Mouse (Mus musculus): ENCODE results near the gene Parp16. TPM values are rescaled to one million over a fixed set of nuclear protein-coding genes. Genes with fewer than 3 reads are reported as not detected.

Gene Parp16
- polyA plus RNA-seq, 1 experiment = 16.3 TPM

DNA sequence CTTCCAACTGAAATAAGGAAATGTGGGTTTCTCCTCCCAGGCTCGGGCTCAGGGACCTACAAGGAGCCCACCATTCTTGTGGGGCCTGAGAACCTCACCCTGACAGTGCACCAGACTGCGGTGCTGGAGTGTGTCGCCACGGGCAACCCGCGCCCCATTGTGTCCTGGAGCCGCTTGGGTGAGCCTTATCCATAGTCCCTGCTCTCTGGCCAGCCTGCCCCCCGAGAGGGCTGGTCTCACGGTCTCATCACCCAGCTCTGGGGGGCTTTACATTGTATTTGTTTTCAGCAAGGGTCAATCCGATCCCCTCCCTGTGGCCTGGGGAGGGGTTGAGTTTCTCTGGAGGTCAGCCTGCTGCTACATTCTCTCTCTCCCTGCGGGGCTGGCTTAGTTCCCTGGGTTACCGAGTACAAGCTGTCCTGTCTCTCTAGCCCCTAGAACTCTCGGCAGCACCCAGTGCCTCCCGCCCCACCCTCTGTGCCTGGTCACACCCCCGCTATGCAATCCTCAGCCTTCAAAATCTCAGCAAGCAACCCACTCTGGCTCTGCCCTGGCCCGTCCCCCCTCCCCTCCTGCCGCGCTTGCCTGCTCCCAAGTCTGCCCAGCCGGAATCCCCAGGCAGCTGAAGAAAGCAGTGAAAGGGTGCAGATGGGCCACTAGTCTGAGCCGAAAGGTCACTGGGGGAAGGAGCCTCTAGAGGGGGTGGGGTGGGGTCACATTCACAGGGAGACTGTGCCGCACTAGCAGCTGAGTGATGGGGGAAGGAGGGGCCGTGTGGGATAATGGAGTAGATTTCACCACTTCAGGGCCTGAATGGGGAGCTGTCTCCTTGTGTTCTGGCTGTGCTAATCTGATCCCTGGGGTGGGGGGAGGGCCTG lies 16.6 kb upstream of the Parp16 start:
- no peak for TF ChIP-seq CTCF (IDR thresholded peaks at IDR 0.05; ENCODE audit: extremely low read depth, insufficient read length, insufficient replicate concordance, low read depth, low read length)
- TF ChIP-seq POLR2A (IDR thresholded peaks at IDR 0.05; ENCODE audit: low read depth, low read length) = no peak
- Histone ChIP-seq H3K36me3 (ENCODE audit: control insufficient read depth, insufficient read depth, low read length) (no peaks in the 10 kb centered on the region), H3K4me3 (ENCODE audit: low read depth, low read length) (no peak overlapping the region), H3K27me3 (ENCODE audit: control insufficient read depth, insufficient read depth, low read length) (0 out of 2 replicates have a peak, but pooled peaks cover 3% of the 10 kb centered on the region), H3K27ac (ENCODE audit: insufficient read depth, low read depth, low read length) (no peak overlapping the region), H3K4me1 (ENCODE audit: control insufficient read depth, insufficient read depth, insufficient read length, low read length) (no peaks in the 10 kb centered on the region)
- WGBS = 36% methylated on average over 22 of the region's 22 CpGs

DNA sequence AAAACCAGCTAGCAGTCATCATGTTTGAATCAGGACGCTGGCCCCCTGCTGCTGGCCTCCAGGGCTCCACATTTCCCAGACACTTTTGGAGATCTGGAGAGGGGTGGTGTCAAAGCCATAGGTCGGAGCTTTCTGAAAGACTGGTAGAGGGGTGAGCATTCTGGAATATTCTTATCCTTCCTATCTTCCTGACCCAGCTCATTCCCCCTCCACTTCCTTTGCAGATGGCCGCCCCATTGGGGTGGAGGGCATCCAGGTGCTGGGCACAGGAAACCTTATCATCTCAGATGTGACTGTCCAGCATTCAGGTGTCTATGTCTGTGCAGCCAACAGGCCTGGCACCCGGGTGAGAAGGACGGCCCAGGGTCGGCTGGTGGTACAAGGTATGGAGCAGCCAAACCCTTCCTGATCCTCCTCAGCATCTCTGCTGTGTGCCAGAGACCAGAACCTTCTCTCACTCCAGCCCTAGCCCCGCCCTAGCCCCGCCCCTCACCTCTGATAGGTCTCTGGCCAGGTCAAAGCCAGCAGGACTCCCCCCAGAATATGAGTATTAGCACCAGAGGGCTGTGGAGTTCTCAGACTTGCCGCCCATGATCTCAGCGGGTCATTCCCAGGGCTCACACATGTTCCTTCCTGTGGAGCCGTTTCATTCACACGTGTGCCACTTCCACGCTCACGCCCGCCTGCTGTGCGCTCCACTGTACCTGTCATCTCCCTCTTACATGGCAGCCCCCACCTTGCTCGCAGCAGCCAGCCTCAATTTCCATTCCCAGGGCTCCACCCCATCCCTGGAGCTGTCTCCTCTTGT lies 15.1 kb upstream of the Parp16 start:
- H3K27ac ChIP-seq (ENCODE audit: insufficient read depth, low read depth, low read length) = no peak overlapping the region
- TF ChIP-seq POLR2A (IDR thresholded peaks at IDR 0.05; ENCODE audit: low read depth, low read length) (no peak), CTCF (IDR thresholded peaks at IDR 0.05; ENCODE audit: extremely low read depth, insufficient read length, insufficient replicate concordance, low read depth, low read length) (no peak)
- 49% methylated on average over 17 of the region's 17 CpGs for WGBS
- H3K4me1 ChIP-seq (ENCODE audit: control insufficient read depth, insufficient read depth, insufficient read length, low read length) = no peaks in the 10 kb centered on the region
- H3K36me3 ChIP-seq (ENCODE audit: control insufficient read depth, insufficient read depth, low read length) = no peaks in the 10 kb centered on the region
- no peak overlapping the region for H3K4me3 ChIP-seq (ENCODE audit: low read depth, low read length)
- 0 out of 2 replicates have a peak, but pooled peaks cover 3% of the 10 kb centered on the region for H3K27me3 ChIP-seq (ENCODE audit: control insufficient read depth, insufficient read depth, low read length)

DNA sequence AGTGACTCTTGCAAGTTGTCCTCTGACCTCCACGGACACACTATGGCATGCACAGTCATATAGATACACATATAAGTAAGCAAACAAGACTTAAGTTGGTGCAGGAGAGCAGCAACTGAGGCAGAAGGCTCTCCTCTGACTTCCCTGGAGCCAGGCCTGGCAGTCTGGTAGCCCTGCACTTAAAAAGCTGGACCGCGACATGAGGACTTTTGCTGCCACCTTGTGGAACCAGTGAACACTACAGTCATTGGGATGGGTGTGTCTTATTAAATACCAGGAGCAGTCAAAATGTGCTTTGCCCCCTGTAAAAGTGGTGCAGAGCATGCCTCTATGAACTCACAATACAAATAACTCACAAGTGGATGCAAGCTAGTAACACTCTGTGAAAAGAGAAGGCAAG lies 6.6 kb upstream of the Parp16 start:
- Histone ChIP-seq H3K36me3 (ENCODE audit: control insufficient read depth, insufficient read depth, low read length) (no peaks in the 10 kb centered on the region), H3K4me1 (ENCODE audit: control insufficient read depth, insufficient read depth, insufficient read length, low read length) (peaks cover 15% of the 10 kb centered on the region), H3K4me3 (ENCODE audit: low read depth, low read length) (no peak overlapping the region), H3K27me3 (ENCODE audit: control insufficient read depth, insufficient read depth, low read length) (no peaks in the 10 kb centered on the region), H3K27ac (ENCODE audit: insufficient read depth, low read depth, low read length) (no peak overlapping the region)
- WGBS = 4% methylated on average over 3 of the region's 3 CpGs
- no peak for TF ChIP-seq POLR2A (IDR thresholded peaks at IDR 0.05; ENCODE audit: low read depth, low read length)
- peak; percentile 78; the same call in 1 of the 2 replicates for TF ChIP-seq CTCF (IDR thresholded peaks at IDR 0.05; ENCODE audit: extremely low read depth, insufficient read length, insufficient replicate concordance, low read depth, low read length)

DNA sequence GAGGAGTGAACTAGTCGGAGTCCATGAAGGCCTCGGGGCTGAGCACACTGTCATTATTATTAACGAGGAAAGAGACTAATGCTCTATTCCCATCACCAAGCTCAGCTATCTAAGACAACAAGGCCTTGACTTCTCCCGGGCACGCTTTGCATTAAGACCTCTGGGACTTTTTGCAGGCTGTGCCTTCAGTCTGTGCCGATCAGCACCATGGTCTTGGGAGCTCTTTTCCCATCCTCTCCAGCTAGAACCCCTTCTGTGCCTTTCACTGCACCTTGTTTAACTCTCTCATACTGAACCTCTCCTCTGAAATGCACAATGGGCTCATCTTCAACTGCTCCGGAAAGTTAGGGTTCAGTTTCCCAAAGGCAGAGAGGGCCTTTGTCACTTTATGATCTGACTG lies 4.8 kb upstream of the Parp16 start:
- no peak for TF ChIP-seq CTCF (IDR thresholded peaks at IDR 0.05; ENCODE audit: extremely low read depth, insufficient read length, insufficient replicate concordance, low read depth, low read length)
- no peak for TF ChIP-seq POLR2A (IDR thresholded peaks at IDR 0.05; ENCODE audit: low read depth, low read length)
- Histone ChIP-seq H3K4me1 (ENCODE audit: control insufficient read depth, insufficient read depth, insufficient read length, low read length) (peaks cover 20% of the 10 kb centered on the region), H3K27ac (ENCODE audit: insufficient read depth, low read depth, low read length) (no peak overlapping the region), H3K36me3 (ENCODE audit: control insufficient read depth, insufficient read depth, low read length) (no peaks in the 10 kb centered on the region), H3K27me3 (ENCODE audit: control insufficient read depth, insufficient read depth, low read length) (no peaks in the 10 kb centered on the region), H3K4me3 (ENCODE audit: low read depth, low read length) (no peak overlapping the region)
- WGBS = 69% methylated on average over 7 of the region's 7 CpGs

DNA sequence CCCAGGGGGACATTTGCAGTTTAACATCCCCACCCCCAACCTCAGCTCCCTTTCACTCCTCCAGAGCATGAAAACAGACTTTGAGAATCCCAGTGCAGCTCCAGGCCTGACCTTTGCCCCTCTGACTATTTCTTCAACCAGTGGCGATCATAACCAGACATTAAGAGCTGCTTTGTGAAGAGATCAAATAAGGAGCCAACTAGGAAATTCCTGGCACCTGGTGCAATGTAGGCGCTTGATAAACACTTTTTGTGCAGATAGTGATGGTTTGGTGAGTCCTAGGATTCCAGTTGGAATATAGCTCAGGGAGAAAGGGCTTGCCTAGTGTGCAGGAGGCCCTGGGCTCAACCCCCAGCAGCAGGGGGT lies 3.8 kb upstream of the Parp16 start:
- Histone ChIP-seq H3K27me3 (ENCODE audit: control insufficient read depth, insufficient read depth, low read length) (no peaks in the 10 kb centered on the region), H3K36me3 (ENCODE audit: control insufficient read depth, insufficient read depth, low read length) (no peaks in the 10 kb centered on the region), H3K27ac (ENCODE audit: insufficient read depth, low read depth, low read length) (peak overlapping the region; percentile 78), H3K4me1 (ENCODE audit: control insufficient read depth, insufficient read depth, insufficient read length, low read length) (peaks cover 28% of the 10 kb centered on the region), H3K4me3 (ENCODE audit: low read depth, low read length) (no peak overlapping the region)
- TF ChIP-seq POLR2A (IDR thresholded peaks at IDR 0.05; ENCODE audit: low read depth, low read length) = no peak
- TF ChIP-seq CTCF (IDR thresholded peaks at IDR 0.05; ENCODE audit: extremely low read depth, insufficient read length, insufficient replicate concordance, low read depth, low read length) = no peak
- WGBS = 19% methylated on average over 2 of the region's 2 CpGs

DNA sequence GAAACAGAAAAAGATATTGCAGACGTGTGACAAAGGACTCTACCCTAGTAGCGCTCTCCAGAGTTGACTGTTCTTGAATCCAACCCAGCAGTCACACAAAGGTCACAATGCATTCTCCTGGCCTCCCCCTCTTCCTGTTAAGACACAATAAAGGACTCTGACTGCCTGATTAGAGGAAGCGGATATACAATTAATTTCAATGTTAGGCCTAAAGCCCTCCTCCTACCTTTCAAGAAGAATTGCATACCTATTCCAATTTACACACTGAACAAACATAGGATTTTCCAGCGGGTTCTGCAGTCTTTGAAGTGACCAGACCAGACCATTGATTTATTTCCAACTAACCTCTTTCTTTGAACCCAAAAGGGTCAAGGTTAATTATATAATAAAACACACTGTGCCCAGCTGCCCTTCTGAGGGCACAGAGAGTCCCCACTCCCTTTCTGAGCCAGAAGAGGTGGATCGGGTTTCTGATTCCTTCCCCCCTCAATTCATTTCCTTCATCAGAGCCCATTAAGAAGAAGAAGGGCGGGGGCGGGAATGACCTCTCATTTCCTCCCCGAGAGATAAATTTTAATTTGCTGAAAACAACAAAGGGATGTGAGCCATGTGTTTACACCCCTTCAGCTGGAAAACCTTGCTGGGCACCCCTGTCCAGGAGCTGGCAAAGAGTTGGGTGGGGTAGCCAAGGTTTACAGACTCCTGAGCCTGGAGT lies 3.2 kb upstream of the Parp16 start:
- no peak for TF ChIP-seq CTCF (IDR thresholded peaks at IDR 0.05; ENCODE audit: extremely low read depth, insufficient read length, insufficient replicate concordance, low read depth, low read length)
- no peak for TF ChIP-seq POLR2A (IDR thresholded peaks at IDR 0.05; ENCODE audit: low read depth, low read length)
- H3K27me3 ChIP-seq (ENCODE audit: control insufficient read depth, insufficient read depth, low read length) = no peaks in the 10 kb centered on the region
- no peaks in the 10 kb centered on the region for H3K36me3 ChIP-seq (ENCODE audit: control insufficient read depth, insufficient read depth, low read length)
- H3K27ac ChIP-seq (ENCODE audit: insufficient read depth, low read depth, low read length) = peak overlapping the region; percentile 78
- 29% methylated on average over 8 of the region's 8 CpGs for WGBS
- H3K4me3 ChIP-seq (ENCODE audit: low read depth, low read length) = no peak overlapping the region
- peaks cover 28% of the 10 kb centered on the region for H3K4me1 ChIP-seq (ENCODE audit: control insufficient read depth, insufficient read depth, insufficient read length, low read length)

All from small intestine, adult 2 months (tissue).